Mouse (Mus musculus): ENCODE measurements around the gene Ecd.

Gene Ecd

DNA sequence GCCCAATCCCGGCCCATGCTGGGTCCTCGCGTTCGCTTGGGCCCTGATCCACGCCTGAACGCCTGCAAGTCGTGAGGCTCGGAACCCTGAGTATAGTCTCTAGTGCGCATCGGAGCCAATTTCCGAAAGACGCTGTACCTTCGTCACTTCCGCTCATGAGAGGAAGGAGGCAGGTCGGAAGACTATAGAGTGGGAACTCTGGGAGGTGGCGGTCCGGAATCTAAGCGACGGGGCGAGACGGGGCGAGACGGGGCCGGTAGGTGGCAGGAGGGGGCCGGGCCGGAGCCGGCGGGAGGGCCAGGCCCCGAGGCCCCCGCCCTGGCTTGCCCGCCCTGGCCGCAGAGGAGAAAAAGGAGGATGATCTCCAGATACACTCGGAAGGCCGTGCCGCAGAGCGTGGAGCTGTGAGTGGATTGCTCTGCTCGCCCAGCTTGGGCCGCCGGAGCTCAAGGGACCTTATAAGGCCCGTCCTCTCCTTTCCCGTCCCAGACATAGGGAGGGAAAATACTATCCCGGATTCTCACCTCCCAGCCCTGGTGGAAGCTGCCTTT lies at the start of gene Ecd, which contains the start of gene Fam149b:
Ecd (minus strand) TSS at position 131 of the 551 bp plus-strand sequence.
Fam149b (plus strand) TSS at position 172 of the 551 bp plus-strand sequence.
- peak; percentile 95 for DNase-seq

DNA sequence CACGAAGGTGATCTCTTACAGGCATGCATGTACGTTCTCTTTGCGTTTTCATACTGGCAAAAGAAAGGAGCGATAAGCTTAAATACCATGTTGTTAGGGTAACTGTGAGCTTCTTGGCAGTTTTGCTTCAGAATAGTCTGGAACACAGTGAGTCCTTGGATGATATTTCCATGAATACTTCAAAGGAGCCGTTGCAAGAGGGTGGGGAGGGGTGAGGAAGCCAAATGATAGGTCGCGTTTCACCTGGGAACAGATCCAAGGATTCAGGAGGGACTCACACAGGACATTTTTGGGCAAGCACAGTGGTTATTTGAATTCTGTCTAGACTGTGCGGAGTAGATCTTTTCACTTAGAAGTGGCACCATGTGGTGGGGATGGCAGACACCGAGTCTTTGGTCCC lies 49.3 kb upstream of the Ecd start:
- no peak for DNase-seq

DNA sequence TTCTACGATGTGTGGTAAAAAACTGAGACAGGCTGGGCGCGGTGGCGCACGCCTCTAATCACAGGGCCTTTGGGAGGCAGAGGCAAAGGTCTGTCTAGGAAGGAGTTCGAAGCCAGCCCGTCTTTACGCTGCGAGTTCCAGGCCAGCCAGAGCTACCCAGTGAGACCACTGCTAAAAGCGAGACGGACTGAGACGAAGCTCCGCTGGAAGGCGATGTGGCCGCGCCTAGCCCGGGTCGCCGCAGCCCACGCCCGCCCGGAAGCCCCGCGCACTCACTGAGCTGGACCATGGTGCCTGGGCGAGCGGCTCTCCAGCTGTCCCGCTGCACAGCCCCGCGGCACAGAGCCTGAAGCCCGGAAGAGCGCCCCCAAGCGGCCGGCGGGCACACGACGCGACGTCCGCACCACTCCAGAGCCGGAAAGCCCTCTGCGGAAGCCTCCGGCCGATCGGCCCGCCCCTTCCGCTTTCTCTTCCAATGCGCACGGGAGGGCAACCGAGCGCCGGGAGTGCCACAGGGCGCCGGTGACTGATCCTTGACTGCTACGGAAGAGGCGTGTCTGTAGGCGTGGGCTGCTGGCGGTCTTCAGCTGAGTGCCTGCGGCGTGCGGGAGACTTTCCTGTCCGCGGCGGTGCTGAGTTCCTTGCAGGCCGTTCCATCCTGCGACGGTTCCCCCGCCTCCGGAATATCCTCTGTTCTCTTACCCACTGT lies 45.4 kb upstream of the Ecd start, which contains the start of gene Mrps16:
Mrps16 (minus strand) TSS at position 430 of the 709 bp plus-strand sequence.
- peak; percentile 95 for DNase-seq

DNA sequence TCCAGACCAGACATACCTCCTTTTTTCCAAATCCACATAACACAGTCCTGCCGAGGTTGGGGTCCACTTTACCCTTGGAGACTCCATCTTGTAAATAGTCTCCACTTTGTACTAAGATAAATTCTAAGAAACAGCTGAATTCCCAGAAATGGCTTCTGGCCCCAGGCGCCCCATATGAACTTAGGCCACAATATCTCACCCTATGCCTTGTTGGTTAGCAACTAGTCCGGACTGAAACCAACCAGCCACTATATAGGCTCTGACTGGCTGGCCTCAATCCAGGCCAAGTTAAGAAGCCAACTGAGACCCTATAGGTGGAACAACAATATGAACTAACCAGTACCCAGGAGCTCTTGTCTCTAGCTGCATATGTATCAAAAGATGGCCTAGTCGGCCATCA lies 44.4 kb upstream of the Ecd start:
- DNase-seq: no peak

DNA sequence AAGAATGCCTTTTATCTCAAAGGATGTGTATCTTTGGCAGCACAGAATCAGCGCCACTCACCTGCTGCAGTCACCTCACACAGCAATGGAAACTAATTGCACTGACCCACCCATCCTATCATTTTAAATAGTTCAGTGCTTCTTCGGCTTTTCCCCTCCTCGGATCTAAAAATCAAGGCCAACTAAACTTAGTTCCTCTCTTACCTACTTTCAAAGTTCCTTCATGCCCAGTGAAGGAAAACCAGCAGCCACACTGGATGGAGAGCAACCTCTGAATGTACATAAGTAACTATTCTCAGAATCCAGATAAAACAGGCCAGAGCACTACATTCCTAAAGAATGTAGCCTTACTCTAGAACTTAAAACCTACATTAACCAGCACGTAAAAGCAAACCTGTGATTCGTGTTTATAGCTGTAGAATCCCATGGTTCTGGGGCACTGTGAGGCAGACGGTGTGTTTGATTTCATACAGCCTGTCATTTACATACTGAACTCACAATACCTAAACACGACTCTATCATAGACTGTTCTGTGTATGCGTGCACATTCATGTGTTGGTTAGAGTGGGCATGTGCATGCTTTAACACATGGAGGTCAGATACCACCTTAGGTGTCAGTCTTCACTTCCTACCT lies 41.6 kb upstream of the Ecd start:
- no peak for DNase-seq

DNA sequence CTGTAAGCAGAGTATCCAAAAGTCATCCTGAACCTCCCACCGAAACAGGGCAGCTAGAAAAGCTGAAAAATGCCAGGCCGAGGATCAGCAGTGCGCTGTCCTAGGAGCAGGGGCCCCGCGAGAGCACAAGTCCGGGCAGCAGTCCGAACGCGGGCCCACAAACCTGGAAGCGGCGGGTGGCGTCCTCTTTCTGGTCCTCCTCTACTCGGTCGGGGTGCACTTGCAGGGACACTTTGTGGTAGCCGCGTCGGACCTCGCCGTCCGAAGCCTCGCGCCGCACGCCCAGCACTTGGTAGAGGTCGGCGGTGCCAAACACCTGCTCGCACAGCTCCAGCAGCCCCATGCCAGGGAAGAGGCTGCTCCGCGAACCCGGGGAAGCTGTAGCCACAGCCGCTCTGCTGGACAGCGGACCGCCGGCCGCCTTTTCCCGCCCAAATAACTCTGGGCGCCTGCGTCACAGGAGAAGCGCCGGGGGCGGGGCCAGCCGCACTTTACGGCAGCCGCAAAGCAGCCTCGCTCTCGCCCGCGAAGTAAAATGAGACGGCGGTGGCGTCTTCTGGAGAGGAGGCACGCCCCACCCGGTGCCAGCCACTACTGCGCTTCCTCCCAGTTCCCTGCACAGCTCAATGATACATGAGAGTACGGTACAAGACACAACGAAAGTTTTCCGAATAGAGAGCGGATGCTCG lies 40.7 kb upstream of the Ecd start, which contains the start of gene Dnajc9:
Dnajc9 (minus strand) TSS at position 470 of the 689 bp plus-strand sequence.
- DNase-seq: peak; percentile 94

DNA sequence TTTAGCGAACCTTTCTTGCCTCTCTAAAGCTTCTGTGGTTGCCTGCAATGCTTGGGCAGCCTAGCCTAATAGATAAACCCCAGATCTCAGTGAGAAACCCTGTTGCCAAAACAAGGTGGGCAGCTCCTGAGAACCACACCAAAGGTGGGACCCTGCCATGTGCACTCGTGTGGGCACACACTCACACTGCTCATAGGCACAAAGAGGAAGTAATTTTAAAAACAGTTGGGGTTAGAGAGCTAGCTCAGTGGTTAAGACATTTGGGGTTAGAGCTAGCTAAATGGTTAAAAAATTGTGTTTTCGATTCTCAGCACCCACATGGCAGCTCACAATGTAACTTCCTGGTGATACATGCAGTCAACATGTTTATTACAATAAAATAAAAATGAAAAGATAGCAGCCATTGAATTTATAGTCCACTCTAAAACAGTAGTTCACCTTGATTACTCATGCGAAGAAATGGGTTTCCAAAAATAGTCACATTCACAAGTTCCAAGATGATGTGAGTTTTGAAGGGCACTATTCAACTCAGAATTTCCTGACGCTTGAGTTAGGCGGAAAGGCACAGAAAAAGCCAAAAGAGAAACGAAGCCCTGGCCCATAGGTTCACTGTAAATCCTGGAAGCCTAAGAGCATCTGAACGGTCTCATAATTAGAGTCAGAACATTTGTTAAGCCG lies 32.0 kb upstream of the Ecd start:
- peak in 1 of 2 experiments; percentile 72 for DNase-seq

DNA sequence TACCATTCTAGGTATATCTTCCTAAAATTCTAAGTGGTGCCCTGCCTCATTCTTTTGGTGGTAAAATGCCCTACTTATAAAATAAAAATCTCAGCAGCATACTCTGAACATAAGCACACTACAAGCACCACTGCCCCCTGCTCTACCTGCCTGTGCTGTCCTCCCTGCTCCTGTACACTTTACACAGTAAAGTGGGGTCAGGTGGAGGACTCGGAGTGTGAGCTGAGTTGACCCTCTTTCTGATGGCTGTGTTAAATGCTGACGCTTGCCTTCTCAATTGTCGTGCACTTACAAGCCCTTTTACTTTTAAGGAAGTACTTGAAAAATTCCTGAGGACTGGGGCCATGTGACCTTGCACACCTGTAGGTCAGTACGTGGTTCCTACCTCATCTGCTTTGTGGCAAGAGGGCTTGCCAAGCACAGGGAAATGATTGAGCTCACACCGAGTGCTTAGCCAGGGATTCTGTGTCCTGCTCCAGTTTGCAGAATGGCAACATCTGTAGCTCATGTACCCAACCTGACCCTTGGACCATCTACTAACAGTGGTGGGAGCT lies 31.2 kb upstream of the Ecd start:
- DNase-seq: peak in 1 of 2 experiments; percentile 56

DNA sequence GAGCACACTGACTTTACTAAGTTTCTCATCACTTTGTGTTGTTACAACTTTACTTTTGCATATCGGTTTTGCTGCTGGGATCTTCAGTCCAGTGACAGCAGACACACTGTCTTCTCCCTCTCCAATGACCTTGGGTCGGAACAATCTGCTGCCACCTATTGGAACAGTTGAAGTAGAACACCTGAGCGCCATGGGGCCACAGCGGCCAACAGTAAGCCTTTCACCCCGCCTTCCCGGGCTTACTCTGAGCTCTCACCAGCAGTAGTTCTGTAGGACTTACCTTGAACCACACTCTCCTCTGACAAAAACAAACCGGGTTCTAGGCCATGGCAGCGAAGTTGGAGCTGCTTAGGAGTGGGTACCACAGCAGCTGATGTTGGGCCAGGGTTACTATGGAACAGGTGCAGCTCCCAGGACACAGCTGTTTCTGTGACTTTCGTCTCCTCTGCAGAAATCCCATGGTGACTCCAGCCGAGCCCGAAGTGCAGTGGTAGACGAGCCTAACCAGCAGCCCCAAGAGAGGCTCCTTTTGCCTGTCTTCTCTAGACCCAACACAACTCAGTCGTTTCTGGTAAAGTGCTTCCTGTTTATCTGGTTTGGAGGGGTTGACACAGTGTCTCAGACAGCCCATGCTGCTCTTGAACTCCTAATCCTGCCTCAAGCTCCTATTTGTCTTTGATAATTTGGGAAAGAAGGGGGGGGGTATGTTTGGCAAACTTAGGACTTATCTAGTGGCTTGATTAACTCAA lies 30.6 kb upstream of the Ecd start:
- peak; percentile 78 to 81 for DNase-seq

DNA sequence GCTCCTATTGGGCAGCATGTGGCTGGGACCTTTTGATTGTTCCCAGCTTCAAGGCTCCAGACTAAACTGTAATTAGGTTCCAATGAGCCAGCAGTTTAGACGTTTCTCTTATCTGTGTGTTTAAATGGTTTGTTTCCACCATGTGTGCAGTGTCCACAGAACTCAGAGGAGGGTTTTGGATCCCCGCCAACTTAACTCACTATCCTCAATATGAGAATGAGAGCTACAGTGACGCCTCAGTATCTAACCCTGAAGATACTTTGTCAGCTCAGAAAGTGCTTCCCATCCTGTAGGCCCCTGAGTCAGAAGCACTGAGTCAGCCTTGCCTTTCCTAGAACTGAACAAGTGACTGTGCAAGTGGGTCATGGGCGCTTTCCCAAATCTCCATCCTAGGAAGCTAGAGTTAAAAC lies 29.2 kb upstream of the Ecd start:
- DNase-seq: no peak

DNA sequence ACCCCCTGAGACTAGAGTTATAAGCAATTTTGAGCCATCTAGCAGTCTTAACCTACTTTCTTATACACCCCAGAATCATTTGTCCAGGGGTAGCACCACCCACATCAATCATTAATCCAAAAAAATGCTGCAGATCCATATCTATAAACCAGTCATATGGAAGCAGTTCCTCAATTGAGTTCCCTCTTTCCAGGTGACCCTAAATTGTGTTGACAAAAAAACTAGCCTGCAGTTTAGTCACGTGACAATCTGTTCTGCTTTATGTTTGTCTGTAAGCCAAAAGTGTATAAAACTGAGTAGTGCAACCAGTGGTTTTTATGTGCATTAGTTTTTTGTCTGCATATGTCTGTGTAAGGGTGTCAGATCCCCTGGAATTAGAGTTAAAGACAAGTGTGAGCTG lies 23.9 kb upstream of the Ecd start:
- no peak for DNase-seq

DNA sequence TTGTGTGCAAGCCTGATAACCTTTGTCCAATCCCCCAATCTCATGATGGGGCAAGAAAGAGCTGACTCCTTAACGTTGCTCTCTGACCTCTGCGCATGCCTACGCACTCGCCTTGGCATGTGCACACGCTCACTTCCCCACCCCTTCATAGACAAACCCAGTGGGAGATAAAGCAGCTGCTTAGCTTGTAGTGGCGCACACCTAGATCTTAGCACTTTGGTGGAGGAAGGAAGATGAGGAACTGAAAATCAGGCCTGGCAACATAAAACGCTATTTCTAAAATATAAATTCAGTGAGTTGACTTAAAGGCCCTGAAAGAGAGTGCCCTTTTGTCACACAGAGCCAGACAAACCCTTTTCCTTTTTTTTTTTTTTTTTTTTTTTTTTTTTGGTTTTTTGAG lies 22.9 kb upstream of the Ecd start:
- peak; percentile 45 to 52 for DNase-seq

DNA sequence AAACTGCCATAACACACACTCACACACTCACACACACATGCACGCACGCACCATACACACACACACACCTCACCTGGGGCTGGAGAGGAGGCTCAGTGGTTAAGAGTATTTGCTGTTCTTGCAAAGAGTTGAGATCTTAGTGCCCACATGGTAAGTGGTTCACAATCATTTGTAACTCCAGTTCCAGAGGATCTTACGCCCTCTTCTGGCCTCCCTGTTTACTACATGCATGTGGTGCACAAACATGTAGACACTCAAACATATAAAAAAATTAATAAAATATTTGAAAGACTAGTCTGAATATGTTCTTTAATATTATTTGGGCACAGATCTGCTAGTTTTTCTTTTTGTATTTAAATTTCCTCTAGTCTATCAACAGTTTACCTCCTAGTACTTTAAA lies 20.4 kb upstream of the Ecd start:
- peak in 1 of 2 experiments; percentile 29 for DNase-seq

DNA sequence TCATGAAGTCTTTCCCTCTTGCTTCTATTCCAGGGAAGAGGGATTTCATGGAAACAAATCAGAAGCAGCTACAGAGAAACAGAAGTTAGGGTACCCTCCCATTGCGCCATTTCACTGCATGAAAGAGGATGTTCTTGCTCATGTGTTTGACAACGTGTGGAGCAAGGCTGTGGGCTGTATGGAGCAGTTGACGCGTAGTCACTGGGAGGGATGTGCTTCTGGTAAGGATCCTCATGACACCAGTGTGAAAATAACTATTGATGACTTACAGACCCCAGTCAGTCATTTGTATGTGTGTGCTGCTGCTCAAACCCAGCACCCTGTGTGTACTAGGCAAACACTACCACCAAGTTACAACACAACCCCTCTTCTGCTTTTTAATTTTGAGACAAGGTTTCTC lies 15.3 kb upstream of the Ecd start:
- no peak for DNase-seq

DNA sequence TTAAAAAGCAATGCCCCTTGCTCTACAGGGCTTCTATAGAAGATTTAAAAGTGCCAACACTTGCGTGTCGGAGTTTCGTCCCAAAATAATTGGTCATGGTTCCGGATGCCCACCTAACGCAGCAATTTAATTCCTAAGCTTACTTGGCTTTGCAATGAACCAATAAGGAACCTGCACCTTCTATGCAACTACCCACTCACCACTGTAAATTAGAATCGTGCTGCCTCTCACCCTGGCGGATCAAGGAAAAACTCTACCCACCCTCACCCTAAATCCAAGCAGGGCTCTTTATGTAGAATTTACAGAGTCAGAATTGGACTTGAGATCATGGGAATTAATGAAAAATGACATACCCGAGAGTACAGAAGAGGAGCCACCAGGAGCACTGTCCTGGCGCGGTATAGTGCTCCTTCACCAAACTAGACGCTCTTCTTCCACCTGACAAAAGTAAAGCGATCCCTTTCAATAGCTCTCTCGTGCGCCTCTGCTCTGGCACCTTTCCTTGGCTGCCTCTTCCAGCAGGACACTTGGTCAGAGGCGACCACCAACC lies 405 bp downstream of the Ecd start:
- DNase-seq: no peak

DNA sequence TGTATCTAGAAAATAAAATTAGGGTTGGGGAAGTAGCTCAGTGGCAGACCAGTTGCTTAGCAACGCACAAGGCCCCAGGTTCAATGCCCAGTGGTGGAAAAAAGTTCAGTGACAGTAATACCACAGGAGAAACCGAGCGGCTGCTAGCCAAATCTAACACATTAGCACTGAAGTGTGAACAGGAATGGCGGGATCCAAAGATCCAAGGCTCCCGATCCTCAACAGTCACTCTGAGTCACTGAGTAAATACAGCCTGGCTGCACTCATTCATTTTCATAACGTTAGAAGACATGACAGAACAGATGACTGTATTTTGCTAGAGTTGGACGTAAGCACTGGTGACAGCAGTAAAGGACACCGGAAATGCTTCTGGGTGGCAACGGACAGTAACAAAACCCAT lies 2.0 kb downstream of the Ecd start:
- no peak for DNase-seq

DNA sequence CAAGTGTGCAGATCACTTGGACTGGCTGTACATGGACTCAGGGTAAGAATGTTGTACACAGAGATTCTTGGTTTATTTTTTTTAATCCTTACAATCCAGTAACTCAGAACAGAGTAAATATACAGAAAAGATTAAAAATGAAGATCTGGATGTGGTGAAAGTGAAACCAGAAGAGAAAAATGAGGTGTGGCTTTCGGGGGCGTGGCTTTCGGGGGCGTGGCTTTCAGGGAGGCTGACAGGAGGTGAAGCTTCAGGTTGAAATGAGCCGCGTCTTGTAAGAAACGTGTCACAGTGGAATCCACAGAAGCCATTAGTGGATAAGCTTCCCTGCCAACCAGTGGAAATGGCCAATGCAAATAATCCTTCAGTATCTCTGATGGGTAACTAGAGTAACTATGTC lies 7.1 kb downstream of the Ecd start:
- peak; percentile 64 to 68 for DNase-seq

DNA sequence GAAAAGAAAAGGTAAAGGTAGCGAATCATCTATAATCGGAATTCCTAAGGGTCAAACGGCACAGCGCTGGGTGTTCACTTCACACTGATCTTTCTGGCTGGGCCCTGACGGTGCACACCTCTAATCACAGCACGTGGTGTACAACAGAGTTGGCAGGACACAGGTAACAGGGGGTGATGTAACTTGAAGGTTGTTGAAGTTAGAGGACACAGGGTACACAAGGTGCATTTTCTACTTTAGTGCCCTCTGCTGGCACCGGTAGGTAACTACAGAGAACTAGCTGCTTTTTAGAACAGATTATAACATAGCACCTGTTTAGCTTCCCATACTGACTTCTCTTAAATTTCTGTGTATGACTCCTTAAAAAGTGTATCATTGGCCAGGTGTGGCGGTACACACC lies 7.8 kb downstream of the Ecd start:
- peak; percentile 63 to 66 for DNase-seq

DNA sequence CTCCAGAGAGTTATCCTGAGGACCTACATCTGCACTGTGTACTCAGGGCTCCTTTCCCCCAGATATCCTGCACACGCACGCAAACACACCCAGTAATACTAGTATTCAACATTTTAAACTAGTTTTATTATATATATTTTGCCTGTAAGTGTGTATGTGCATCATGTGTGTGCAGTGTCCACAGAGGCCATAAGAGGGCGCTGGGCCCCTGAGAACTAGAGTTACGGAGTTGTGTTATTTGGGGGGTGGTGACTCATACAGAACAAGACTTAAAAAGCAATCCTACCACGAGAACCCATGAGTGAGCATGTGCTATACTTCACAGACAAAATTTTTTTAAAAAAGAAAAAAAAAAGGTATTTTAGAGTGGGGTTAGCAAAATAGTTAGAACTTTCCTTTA lies 8.5 kb downstream of the Ecd start:
- DNase-seq: peak; percentile 23 to 26

DNA sequence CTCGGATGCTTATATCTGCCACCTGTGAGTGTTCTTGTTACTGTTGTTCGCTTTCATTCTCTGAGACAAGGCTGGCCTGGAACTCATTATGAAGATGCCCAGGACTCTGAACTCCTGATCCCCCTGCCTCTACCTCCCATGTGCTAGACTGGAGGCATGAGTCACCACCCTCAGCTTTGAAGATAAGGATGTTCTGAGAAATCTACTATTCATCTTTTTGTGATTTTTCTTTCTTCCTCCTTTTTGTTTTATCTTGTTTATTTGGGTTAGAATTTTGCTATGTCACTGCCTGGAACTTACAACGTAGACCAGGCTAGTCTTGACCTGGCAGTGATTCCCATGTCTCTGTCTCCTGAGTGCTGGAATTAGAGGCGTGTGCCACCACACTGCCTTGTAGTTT lies 16.6 kb downstream of the Ecd start:
- no peak for DNase-seq

DNA sequence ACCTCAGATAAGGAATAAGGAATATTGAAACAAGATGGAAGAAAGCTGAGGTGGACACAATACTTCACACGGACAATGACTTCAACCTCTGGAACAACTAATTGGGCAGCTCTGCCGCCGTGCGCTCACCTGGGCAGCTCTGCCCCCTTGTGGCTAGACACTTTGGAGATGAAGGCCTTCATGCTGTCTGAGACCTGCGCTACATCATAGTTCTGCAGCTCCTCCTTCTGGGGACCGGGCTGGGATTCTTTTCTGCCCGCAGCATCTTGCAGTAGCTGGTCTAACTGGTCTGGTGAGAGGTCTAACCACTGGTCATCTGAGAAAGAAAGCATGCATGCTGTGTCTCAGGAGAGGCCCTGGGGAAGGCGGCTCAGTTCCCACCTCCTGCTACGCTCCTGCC lies 19.4 kb downstream of the Ecd start:
- DNase-seq: peak; percentile 32 to 35

DNA sequence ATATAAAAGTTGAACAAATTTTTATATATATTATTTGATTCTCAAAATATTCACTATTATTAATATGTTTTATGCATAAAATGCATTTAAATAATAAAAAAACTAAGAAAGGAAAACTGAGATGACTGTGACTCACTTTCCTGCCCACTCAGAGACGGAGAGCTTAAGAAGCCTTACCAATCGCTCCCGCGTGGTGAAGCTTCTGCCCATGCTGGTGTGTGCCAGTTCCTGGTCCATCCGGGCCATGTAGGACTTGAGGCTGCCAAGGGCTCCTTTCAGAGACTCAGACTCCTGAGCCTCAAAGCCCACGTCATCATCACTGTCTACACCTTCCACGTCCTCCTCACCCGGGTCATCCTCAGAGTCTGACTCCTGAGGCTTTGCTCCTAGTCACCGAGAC lies 23.7 kb downstream of the Ecd start:
- DNase-seq: no peak
